Mouse (Mus musculus) erythroblast, embryonic 14.5 days (primary cell): ENCODE measurements around the gene Col7a1. TPM values are rescaled to one million over a fixed set of nuclear protein-coding genes. Genes with fewer than 3 reads are reported as not detected.

ENCODE experiments used
- H3K27me3 ChIP-seq: 2 replicates; pipeline ENCODE4 v1.6.1; 2012; ENCODE audit warnings: inconsistent platforms; ENCODE audit not compliant: control insufficient read depth
- H3K36me3 ChIP-seq: 2 replicates; pipeline ENCODE4 v1.6.1; 2012; ENCODE audit warnings: mild to moderate bottlenecking, inconsistent platforms; ENCODE audit not compliant: control insufficient read depth
- H3K4me1 ChIP-seq: 2 replicates; pipeline ENCODE4 v1.6.1; 2012; ENCODE audit warnings: inconsistent platforms; ENCODE audit not compliant: control insufficient read depth
- H3K4me3 ChIP-seq: replicated peaks from 2 replicates; pipeline ENCODE3; 2012; ENCODE audit warnings: moderate library complexity, mild to moderate bottlenecking, inconsistent platforms
- H3K9me3 ChIP-seq: 2 replicates; pipeline ENCODE4 v1.6.1; 2012; ENCODE audit warnings: low read length, inconsistent platforms, mixed read lengths; ENCODE audit not compliant: control insufficient read depth
- GATA1 ChIP-seq: IDR thresholded peaks from 2 replicates; pipeline ENCODE4 v1.6.1; 2012; ENCODE audit warnings: low read length, inconsistent platforms, mixed read lengths
- TAL1 ChIP-seq: IDR thresholded peaks from 3 replicates; pipeline ENCODE4 v1.6.1; 2012; ENCODE audit warnings: low read length, inconsistent platforms, mixed read lengths
- polyA plus RNA-seq: library from polyadenylated mRNA; stranded (reverse); fragments of >175 nt; gene quantifications from 2 replicates; pipeline ENCODE4 v1.2.3, GENCODE M21; 2012

The Col7a1 gene
- polyA plus RNA-seq, 1 experiment: 0.05 TPM

GRCm38 (mm10) chr9:109028919-109029318 is 75.5 kb downstream of the Col7a1 start:
- Histone ChIP-seq H3K4me1 (peaks cover 16% of the 10 kb centered on the region), H3K27me3 (no peaks in the 10 kb centered on the region), H3K4me3 (no peak overlapping the region), H3K36me3 (no peaks in the 10 kb centered on the region), H3K9me3 (no peaks in the 10 kb centered on the region)
- TF ChIP-seq TAL1 (no peak), GATA1 (no peak)

DNA sequence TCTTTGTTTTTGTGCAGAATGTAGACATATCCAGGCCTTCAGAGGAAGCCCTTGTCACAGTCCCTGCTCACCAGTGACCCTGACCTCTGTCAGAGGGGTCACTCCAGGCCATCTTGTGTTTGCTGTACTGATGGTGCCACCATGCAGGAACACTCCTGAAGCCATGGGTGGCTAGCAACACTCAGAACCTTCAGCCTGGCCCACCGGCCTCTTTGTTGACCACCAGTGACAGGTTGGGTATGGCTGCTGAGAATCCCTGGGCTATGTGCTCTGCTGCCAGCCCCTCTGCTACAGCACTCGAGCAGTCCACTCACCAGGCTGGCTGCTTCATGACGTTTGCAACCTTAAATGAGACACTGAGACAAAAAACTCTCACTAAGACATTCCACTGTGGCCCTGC is 76.9 kb downstream of the Col7a1 start:
- H3K4me3 ChIP-seq: no peak overlapping the region
- no peak for TF ChIP-seq GATA1
- TF ChIP-seq TAL1: no peak
- H3K9me3 ChIP-seq: no peaks in the 10 kb centered on the region
- H3K4me1 ChIP-seq: peaks cover 16% of the 10 kb centered on the region
- no peaks in the 10 kb centered on the region for H3K36me3 ChIP-seq
- no peaks in the 10 kb centered on the region for H3K27me3 ChIP-seq

DNA sequence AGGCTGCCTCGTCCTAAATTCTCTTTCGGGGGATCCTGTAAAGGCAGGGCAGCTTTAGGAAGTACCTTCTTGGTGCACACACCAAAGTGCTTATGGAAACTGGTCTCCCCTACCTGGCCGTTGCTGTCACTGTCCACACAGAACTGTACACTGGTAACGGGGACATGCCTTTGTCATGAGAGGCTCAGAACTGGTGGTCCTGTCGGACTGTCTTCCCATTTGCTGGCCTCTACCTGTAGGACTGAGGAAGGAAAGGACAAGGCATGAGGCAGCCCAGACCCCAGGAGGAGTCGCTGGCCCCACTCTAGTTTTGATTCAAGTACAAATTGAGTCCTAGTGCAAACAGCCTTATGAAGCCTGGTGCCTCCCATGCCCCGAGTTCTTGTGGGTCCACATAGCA is 77.6 kb downstream of the Col7a1 start:
- no peaks in the 10 kb centered on the region for H3K36me3 ChIP-seq
- H3K27me3 ChIP-seq: no peaks in the 10 kb centered on the region
- H3K4me1 ChIP-seq: peaks cover 16% of the 10 kb centered on the region
- no peak for TF ChIP-seq TAL1
- no peak for TF ChIP-seq GATA1
- no peak overlapping the region for H3K4me3 ChIP-seq
- no peaks in the 10 kb centered on the region for H3K9me3 ChIP-seq

- Histone ChIP-seq H3K4me3 (no peak overlapping the region), H3K36me3 (no peaks in the 10 kb centered on the region), H3K9me3 (no peaks in the 10 kb centered on the region), H3K4me1 (peaks cover 16% of the 10 kb centered on the region), H3K27me3 (no peaks in the 10 kb centered on the region)
- TF ChIP-seq GATA1 (no peak), TAL1 (no peak)
Measured at GRCm38 (mm10) chr9:109031686-109032085, 78.3 kb downstream of the Col7a1 start.

- Histone ChIP-seq H3K27me3 (no peaks in the 10 kb centered on the region), H3K4me1 (peaks cover 16% of the 10 kb centered on the region), H3K36me3 (no peaks in the 10 kb centered on the region), H3K9me3 (no peaks in the 10 kb centered on the region), H3K4me3 (no peak overlapping the region)
- TF ChIP-seq GATA1 (no peak), TAL1 (no peak)
Measured at GRCm38 (mm10) chr9:109032435-109032834, 79.0 kb downstream of the Col7a1 start.

Other genes with a start within 250 kb of the Col7a1 start
- 5.9 and 7.9 TPM in 2 replicates for gene Ip6k2, start 169.8 kb upstream of the Col7a1 start, polyA plus RNA-seq
- 0.14 and 1.5 TPM in 2 replicates for gene Nckipsd, start 145.2 kb upstream of the Col7a1 start, polyA plus RNA-seq
- gene Celsr3, start 127.3 kb upstream of the Col7a1 start, polyA plus RNA-seq: 0.01 TPM in 2 replicates
- gene Slc26a6, start 100.3 kb upstream of the Col7a1 start, polyA plus RNA-seq: 0.15 and 0.26 TPM in 2 replicates
- not detected in 2 replicates for gene Tmem89, start 39.0 kb upstream of the Col7a1 start, polyA plus RNA-seq
- 51.8 and 56.5 TPM in 2 replicates for gene Uqcrc1, start 17.0 kb upstream of the Col7a1 start, polyA plus RNA-seq
- not detected in 2 replicates for gene Ucn2, start 32.4 kb downstream of the Col7a1 start, polyA plus RNA-seq
- gene Pfkfb4, start 38.2 kb downstream of the Col7a1 start, polyA plus RNA-seq: 0.04 and 0.05 TPM in 2 replicates
- gene Shisa5, start 85.0 kb downstream of the Col7a1 start, polyA plus RNA-seq: 2.0 and 2.6 TPM in 2 replicates
- gene Trex1, start 106.1 kb downstream of the Col7a1 start, polyA plus RNA-seq: 0.74 and 1.6 TPM in 2 replicates
- gene Atrip, start 120.5 kb downstream of the Col7a1 start, polyA plus RNA-seq: 0.22 and 0.27 TPM in 2 replicates
- 0.84 and 0.85 TPM in 2 replicates for gene Ccdc51, start 128.9 kb downstream of the Col7a1 start, polyA plus RNA-seq
- gene Tma7, start 129.0 kb downstream of the Col7a1 start, polyA plus RNA-seq: 68.0 and 97.9 TPM in 2 replicates
- under 0.01 and 0.07 TPM in 2 replicates for gene Plxnb1, start 141.8 kb downstream of the Col7a1 start, polyA plus RNA-seq
- not detected in 2 replicates for gene Fbxw21, start 208.5 kb downstream of the Col7a1 start, polyA plus RNA-seq
- gene Fbxw13, start 242.4 kb downstream of the Col7a1 start, polyA plus RNA-seq: not detected in 2 replicates